Mouse (Mus musculus) kidney, postnatal 14 days (tissue): ENCODE measurements around the gene H2afy.
A peak's percentile ranks its signal among the peaks of the same experiment; 100 is the strongest.

Experiments
- DNase-seq: peaks from one replicate; pipeline ENCODE4 v3.0.0; 2022; ENCODE audit warnings: mixed read lengths

Gene H2afy

GRCm38 (mm10) chr13:56136200-56136599 is at the start of gene H2afy:
Gene H2afy (minus strand): TSS chr13:56136361.
- no peak for DNase-seq

- no peak for DNase-seq
Measured at GRCm38 (mm10) chr13:56183687-56184086, 47.5 kb upstream of the H2afy start.

- DNase-seq: no peak
Measured at GRCm38 (mm10) chr13:56181424-56181823, 45.3 kb upstream of the H2afy start.

- no peak for DNase-seq
Measured at GRCm38 (mm10) chr13:56178416-56179035, 42.4 kb upstream of the H2afy start, which contains the start of gene Tifab. Gene Tifab (minus strand): TSS chr13:56178885.

GRCm38 (mm10) chr13:56176310-56176709 is 40.1 kb upstream of the H2afy start:
- no peak for DNase-seq

GRCm38 (mm10) chr13:56175848-56176247 is 39.7 kb upstream of the H2afy start:
- DNase-seq: no peak

GRCm38 (mm10) chr13:56172901-56173545 is 36.9 kb upstream of the H2afy start:
- DNase-seq: no peak

GRCm38 (mm10) chr13:56172106-56172505 is 35.9 kb upstream of the H2afy start:
- no peak for DNase-seq

GRCm38 (mm10) chr13:56168403-56168781 is 32.2 kb upstream of the H2afy start:
- DNase-seq: no peak

- DNase-seq: peak; percentile 30
Measured at GRCm38 (mm10) chr13:56167446-56168402, 31.6 kb upstream of the H2afy start.

GRCm38 (mm10) chr13:56165561-56165960 is 29.4 kb upstream of the H2afy start:
- DNase-seq: no peak

- DNase-seq: no peak
Measured at GRCm38 (mm10) chr13:56164372-56164771, 28.2 kb upstream of the H2afy start.

- DNase-seq: no peak
Measured at GRCm38 (mm10) chr13:56163751-56164150, 27.6 kb upstream of the H2afy start.

GRCm38 (mm10) chr13:56162859-56163258 is 26.7 kb upstream of the H2afy start:
- no peak for DNase-seq

- DNase-seq: no peak
Measured at GRCm38 (mm10) chr13:56159614-56160363, 23.6 kb upstream of the H2afy start.

- peak; percentile 15 for DNase-seq
Measured at GRCm38 (mm10) chr13:56159016-56159601, 22.9 kb upstream of the H2afy start.

GRCm38 (mm10) chr13:56155671-56156070 is 19.5 kb upstream of the H2afy start:
- DNase-seq: no peak

- DNase-seq: peak; percentile 41
Measured at GRCm38 (mm10) chr13:56155048-56155447, 18.9 kb upstream of the H2afy start.

- DNase-seq: no peak
Measured at GRCm38 (mm10) chr13:56152773-56153460, 16.8 kb upstream of the H2afy start.

- DNase-seq: peak; percentile 76
Measured at GRCm38 (mm10) chr13:56151404-56152226, 15.5 kb upstream of the H2afy start.

GRCm38 (mm10) chr13:56145523-56145922 is 9.4 kb upstream of the H2afy start:
- peak; percentile 23 for DNase-seq
